Mouse (Mus musculus) heart, adult 8-10 months (tissue): Measurements from ENCODE around the gene Mvd. TPM values are rescaled to one million over a fixed set of nuclear protein-coding genes. Genes with fewer than 3 reads are reported as not detected.
A peak's percentile ranks its signal among the peaks of the same experiment; 100 is the strongest.

Experiments
- DNase-seq: peaks from one replicate; pipeline ENCODE4 v3.0.0; 2022; ENCODE audit warnings: low spot score
- microRNA-seq: library from miRNA; unstranded; fragments of <30 nt; microRNA quantifications from one replicate; pipeline ENCODE4 v1.2.0, GENCODE M21; 2022
- total RNA-seq, 4 experiments: library from RNA; stranded (reverse); gene quantifications; 2 replicates each; pipeline ENCODE4 v1.2.4; 2022

Mvd gene
- total RNA-seq, 4 experiments from 2014 or later = 3.9 to 5.6 (median 4.9) TPM

GRCm38 (mm10) chr8:122426145-122426544, 17.1 kb downstream of the Mvd start:
- no peak for DNase-seq

- peak; percentile 55 for DNase-seq
Measured at GRCm38 (mm10) chr8:122423659-122424058, 19.6 kb downstream of the Mvd start.

GRCm38 (mm10) chr8:122423217-122423616, 20.0 kb downstream of the Mvd start:
- no peak for DNase-seq

- no peak for DNase-seq
Measured at GRCm38 (mm10) chr8:122421376-122422070, 21.7 kb downstream of the Mvd start, which contains the start of gene Il17c. Gene Il17c (plus strand): TSS chr8:122422020.

GRCm38 (mm10) chr8:122419881-122420555, 23.2 kb downstream of the Mvd start:
- no peak for DNase-seq

GRCm38 (mm10) chr8:122415554-122415953, 27.7 kb downstream of the Mvd start:
- no peak for DNase-seq

GRCm38 (mm10) chr8:122414311-122414710, 28.9 kb downstream of the Mvd start:
- DNase-seq = no peak

- DNase-seq = no peak
Measured at GRCm38 (mm10) chr8:122407678-122408077, 35.5 kb downstream of the Mvd start.

GRCm38 (mm10) chr8:122405146-122405805, 37.9 kb downstream of the Mvd start:
- DNase-seq = no peak

GRCm38 (mm10) chr8:122398186-122398585, 45.0 kb downstream of the Mvd start:
- no peak for DNase-seq

- no peak for DNase-seq
Measured at GRCm38 (mm10) chr8:122395291-122395690, 47.9 kb downstream of the Mvd start.

GRCm38 (mm10) chr8:122393717-122394116, 49.5 kb downstream of the Mvd start:
- DNase-seq = no peak

- DNase-seq = no peak
Measured at GRCm38 (mm10) chr8:122390758-122391157, 52.5 kb downstream of the Mvd start.

- DNase-seq = no peak
Measured at GRCm38 (mm10) chr8:122389357-122389756, 53.9 kb downstream of the Mvd start.

Small RNA genes lying within 50 kb of the gene (microRNA-seq; reads per million reads assigned to microRNA genes)
- not detected for gene Gm24366

Other genes with a start within 250 kb of the Mvd start
- gene Zfpm1, start 161.3 kb downstream of the Mvd start, total RNA-seq = 10 to 100 TPM; 18.1 to 23.2 (median 21.3) TPM
- gene Trhr2, start 82.7 kb downstream of the Mvd start, total RNA-seq = not detected
- gene Zc3h18, start 66.8 kb downstream of the Mvd start, total RNA-seq = 10 to 100 TPM; 21.2 to 24.0 (median 22.4) TPM
- not detected for gene Il17c, start 21.4 kb downstream of the Mvd start, total RNA-seq
- gene Cyba, start 10.5 kb downstream of the Mvd start, total RNA-seq = 10 to 100 TPM; 39.2 to 50.2 (median 44.5) TPM
- 10 to 100 TPM in 2 of 4 experiments, 1 to 10 TPM in 2; 2.7 to 14.4 (median 8.2) TPM for gene Snai3, start 17.3 kb upstream of the Mvd start, total RNA-seq
- 10 to 100 TPM; 38.4 to 68.1 (median 57.1) TPM for gene Rnf166, start 32.6 kb upstream of the Mvd start, total RNA-seq
- gene Ctu2, start 32.7 kb upstream of the Mvd start, total RNA-seq = 10 to 100 TPM in 1 of 4 experiments, 1 to 10 TPM in 3; 5.0 to 12.4 (median 7.7) TPM
- 10 to 100 TPM; 13.2 to 17.4 (median 13.7) TPM for gene Piezo1, start 107.9 kb upstream of the Mvd start, total RNA-seq
- 1 to 10 TPM; 1.9 to 2.4 (median 2.2) TPM for gene Cdt1, start 124.6 kb upstream of the Mvd start, total RNA-seq
- gene Aprt, start 133.5 kb upstream of the Mvd start, total RNA-seq = 10 to 100 TPM; 39.5 to 50.6 (median 44.3) TPM
- gene Galns, start 168.0 kb upstream of the Mvd start, total RNA-seq = 1 to 10 TPM; 3.5 to 5.2 (median 4.4) TPM
- gene Trappc2l, start 168.2 kb upstream of the Mvd start, total RNA-seq = 10 to 100 TPM; 62.8 to 66.2 (median 63.3) TPM
- under 1 TPM in 2 of 4 experiments, not detected in 2; 0.24 to 0.57 TPM for gene Pabpn1l, start 179.3 kb upstream of the Mvd start, total RNA-seq